Mouse (Mus musculus) liver, embryonic 14.5 days (tissue): ENCODE data around the gene Bcl9l.

Experiments used
- CTCF ChIP-seq: IDR thresholded peaks from 2 replicates; pipeline ENCODE4 v1.5.1; 2016; ENCODE audit warnings: antibody characterized with exemption, low read depth, control low read depth
- EP300 ChIP-seq: IDR thresholded peaks from 2 replicates; pipeline ENCODE4 v1.6.1; 2016; ENCODE audit warnings: antibody characterized with exemption, low read depth

GRCm38 (mm10) chr9:44509487-44510354 is 27.1 kb downstream of the Bcl9l start:
- TF ChIP-seq CTCF (peak; percentile 88), EP300 (no peak)
